Mouse (Mus musculus) G1E (cell line): ENCODE results near the gene Pspc1.
"Not testable (repeated sequence)": the region's sequence is repeated elsewhere in the genome, so short reads cannot be mapped to it uniquely, and the experiment has no call there.

Experiments used
- CTCF ChIP-seq: IDR thresholded peaks from 2 replicates; pipeline ENCODE4 v1.5.1; 2012; ENCODE audit warnings: low read depth, low read length, inconsistent platforms, mixed read lengths
- GATA1 ChIP-seq: IDR thresholded peaks from 2 replicates; pipeline ENCODE4 v1.6.1; 2012; ENCODE audit warnings: borderline replicate concordance, low read length, inconsistent platforms, mixed read lengths
- GATA2 ChIP-seq: IDR thresholded peaks from 2 replicates; pipeline ENCODE4 v1.6.1; 2012; ENCODE audit warnings: low read depth, low read length, inconsistent platforms, borderline replicate concordance
- POLR2AphosphoS5 ChIP-seq: IDR thresholded peaks from 2 replicates; pipeline ENCODE4 v1.6.1; 2012; ENCODE audit warnings: low read depth, low read length, inconsistent platforms; ENCODE audit not compliant: insufficient replicate concordance
- TAL1 ChIP-seq: conservative IDR thresholded peaks from 2 replicates; pipeline ENCODE4 v1.6.1; 2012; ENCODE audit warnings: low read depth, low read length, inconsistent platforms, mixed read lengths

GRCm38 (mm10) chr14:56765117-56765516 lies 13.0 kb downstream of the Pspc1 start:
- TF ChIP-seq CTCF, POLR2AphosphoS5, GATA1, TAL1, GATA2: not testable (repeated sequence)
